Mouse (Mus musculus) testis, postnatal 10 days (tissue): ENCODE results near the gene Chrm3.

Experiments
- DNase-seq: peaks from one replicate; pipeline ENCODE4 v3.0.0; 2021; ENCODE audit warnings: low spot score

Gene Chrm3

DNA sequence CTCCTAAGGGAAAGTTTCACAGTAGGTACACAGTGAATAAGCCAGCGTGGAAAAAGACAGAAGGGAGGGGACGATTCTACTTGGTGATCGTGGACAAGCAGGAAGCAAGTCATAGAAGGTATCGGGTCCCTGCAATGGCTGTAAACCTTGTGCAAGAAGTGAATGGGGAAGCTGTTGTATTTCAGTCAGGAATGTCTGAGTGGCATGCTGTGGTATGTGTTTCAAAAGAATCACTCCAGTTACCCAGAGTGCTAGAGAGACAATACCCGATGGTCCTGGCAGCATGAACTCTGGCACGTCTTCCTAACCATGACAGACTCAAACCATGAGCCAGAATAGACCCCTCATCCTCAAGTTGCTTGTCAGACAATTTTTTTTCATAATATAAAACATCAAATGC, 375.0 kb downstream of the Chrm3 start:
- DNase-seq, result no peak

DNA sequence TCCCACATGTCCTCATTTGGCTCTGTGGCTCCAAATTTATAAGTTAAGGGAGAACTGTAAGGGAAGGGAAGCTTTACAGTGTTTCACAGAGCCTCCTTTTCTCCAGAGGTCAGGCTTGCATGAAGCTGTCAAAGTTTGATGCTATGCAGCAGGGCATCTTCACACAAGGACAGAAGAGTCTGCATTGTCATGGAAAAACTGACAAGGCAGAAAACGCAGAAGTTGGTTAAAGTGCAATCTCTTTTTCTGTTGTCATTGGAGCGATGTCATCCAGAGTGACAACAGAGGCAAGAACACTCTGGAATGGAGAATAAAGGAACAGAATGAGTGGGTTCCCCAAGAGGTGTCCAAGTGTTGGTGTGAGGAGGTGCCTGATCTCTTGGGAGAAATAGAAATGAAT, 377.4 kb downstream of the Chrm3 start:
- no peak for DNase-seq

DNA sequence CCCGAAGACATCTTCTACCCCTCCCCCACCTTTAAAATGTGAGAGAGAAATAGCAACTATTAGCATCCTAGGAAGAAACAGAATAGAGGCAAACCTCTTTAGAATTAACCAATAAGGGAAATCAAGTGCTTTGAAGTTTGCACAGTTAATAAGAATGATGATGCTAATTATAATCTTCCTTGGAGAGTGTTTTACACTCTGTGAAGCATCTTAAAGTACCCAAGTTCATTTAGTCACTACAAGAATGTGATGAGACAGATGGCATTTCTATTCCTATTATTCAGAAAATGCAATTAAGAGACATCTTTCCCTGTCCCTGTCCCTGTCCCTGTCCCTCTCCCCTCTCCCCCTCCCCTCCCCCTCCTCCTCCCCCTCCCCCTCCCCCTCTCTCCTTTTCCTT, 382.9 kb downstream of the Chrm3 start:
- DNase-seq, result no peak

DNA sequence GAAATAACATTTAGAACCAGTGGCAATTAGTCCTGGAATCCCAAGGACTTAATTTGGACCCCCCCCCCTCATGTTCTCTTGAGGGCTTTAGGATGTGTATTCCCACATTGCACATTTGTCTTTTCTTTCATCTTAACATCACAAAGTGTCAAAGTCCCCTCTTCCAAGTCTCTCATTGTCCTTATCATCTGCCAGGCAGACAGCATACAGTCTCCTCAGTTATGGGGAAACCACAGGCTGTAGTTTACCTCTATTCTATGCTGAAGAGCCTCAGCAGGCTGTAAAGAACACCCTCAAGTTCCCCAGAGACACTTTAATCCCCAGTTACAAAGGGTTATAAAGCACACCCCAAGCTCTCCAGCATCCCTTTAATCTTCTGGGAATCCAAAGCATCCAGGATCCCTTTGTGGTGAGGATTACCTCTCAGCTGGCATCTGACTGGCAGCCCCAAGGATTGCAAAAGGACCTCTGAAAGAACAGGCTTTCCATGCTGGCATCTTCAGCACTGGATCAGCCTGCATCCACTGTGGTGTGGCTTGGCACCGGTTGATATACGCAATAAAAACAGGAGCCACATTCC, 386.8 kb downstream of the Chrm3 start:
- no peak for DNase-seq

DNA sequence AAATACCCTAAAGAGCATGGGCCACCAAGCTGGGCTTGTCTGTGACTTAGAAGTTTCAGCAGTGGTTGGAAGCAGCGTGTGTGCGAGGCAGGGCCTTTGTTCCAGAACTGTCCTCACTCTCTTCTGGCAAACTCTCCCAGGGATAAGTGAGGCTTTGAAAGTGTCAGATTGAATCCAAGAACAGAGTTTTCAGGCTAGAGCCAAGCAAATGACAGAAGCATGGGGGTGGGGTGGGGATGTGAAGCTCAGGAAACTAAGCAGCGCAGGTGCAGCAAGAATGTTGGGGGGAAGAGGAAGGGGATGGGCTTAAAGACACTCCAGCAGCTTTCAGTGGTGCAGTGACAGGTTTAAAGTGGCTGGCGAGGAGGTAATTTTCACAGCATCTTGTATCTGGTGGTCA, 388.8 kb downstream of the Chrm3 start:
- DNase-seq, result no peak

DNA sequence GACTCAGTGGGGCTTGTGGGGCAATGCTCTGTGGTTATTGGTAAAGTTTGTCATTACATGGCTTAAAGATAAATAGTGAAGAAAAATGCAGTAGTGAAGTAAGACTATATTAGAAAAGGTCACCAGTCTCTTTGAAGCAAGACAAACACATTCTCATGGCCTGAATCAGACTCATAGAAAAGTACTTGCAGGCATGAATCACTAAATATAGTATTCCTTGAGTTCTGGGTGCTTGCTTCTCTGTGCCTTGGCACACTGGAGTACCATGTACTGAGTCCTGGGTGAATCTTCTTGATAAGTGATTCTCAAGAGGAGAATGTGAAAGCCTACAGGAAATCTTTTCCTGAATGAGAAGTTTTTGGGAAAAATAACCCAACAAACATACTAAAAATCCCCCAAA, 408.0 kb downstream of the Chrm3 start:
- DNase-seq, result no peak

DNA sequence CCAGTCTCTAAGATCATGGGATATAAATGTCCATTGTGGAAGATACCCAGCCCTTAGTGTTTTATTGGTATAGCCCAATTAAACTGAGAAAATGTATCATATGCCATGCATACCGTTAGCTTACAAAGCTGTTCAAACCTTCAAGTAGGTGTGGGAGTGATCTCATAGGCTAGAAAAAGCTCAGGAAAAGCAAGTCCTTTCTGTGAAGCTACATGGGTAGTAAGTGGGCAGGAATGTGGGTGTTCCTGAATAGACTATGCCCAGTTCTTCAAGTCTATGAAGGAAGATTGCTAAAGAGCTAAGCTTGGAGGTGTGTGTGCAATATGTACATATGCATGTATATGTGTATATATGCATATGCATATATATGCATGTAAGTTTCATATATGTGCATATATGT, 409.3 kb downstream of the Chrm3 start:
- no peak for DNase-seq

DNA sequence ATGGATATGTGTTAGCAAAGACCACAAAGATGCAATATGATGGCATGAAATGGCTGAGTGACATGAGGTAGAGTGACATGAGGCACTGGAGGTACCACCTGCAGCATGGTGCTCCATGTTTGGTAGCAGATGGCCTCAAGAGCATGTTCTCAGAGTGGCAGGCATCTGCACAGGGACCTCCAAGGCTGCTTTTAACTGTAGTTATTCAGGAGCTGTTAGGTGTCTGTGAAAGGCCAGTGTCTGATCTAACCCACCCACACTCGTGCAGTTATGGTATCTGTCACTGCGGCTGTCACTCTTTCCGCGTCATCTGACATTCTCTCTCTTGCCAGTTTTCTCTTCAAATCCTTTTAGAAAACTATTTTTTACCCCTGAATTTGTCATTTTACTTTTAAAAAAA, 411.6 kb downstream of the Chrm3 start:
- no peak for DNase-seq

DNA sequence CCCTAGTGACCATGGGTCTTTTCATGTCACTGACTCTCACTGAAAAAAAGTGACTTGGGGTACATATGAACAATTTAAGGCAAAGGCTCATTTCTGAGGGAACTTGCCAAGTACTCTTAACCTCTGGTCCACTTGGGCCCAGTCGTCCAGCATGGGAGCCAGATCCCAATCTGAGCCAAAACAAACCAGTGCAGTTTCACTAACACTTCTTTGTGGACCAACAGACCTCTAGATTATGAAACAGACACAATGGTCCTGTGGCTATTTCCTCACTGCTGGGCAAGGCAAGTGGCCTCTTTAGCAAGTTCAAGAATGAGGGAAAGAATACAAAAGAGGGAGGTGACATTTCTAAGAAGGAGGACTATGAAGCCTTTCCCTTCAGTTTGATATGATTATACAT, 420.5 kb downstream of the Chrm3 start:
- no peak for DNase-seq

DNA sequence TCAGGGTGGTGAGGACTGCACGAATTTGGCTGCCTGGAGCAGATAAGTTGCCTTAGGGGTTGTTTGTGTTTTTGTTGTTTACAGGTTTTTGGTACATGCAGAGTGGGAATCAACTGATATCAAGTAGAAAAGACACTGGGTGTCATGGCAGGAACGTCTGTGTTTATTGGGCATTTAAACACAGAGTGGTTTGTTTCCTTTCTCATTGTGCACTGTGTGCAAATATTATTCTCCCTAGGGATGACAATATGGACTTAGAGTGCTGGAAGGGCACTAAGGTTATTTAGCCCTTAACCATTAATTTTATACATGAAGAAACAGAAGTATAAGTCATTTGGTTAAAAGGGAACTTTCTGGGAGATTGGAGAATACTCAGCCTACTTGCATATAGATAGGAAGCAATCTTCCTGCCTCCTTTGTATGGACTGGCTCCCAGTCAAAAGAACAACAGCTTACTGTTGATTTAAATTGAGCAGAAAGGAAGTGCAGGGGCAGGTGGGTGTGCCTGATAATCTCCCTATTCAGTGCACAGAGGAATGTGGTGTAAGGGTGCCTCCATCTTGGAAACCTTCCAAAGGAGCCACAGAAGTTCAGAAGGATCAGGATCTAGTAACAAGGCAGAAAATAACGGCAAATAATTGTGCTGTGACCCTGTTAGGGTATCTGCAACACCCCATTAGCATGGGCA, 421.7 kb downstream of the Chrm3 start:
- no peak for DNase-seq

DNA sequence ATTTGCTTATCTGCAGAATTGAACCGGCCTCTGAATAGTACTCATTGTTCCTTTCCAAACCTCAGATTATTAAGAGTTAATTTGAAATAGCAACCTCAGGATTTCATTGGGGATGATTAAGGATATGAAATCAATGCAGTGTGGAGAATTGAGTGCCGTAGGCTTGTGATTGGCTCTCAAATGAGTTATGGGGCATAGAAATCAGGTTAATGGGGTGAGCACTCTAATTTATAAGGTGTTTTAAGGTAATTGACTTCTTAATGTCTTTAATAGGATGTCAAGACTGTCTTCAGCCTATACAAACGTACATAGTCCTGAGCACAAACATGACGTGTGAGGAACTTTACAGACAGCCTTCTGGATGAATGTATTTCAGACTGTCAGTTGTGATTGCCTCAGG, 427.9 kb downstream of the Chrm3 start:
- DNase-seq, result no peak

DNA sequence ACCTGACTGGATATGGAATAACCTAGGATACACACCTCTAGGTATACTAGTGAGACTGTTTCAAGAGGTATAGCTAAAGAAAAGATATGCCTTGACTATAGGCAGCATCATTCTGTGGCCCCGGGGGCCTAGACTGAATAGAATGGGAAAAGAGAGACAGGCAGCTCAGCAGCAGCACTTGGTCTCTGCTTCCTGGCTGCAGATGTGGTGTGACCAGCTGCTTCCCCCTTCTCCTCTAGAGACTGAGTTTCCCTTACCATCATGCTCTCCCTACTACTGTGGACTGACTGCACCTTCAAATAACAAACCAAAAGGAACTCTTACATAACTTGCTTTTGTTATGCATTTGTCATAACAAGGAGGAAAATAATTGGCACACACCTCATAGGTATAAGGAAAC, 430.0 kb downstream of the Chrm3 start:
- DNase-seq, result no peak

DNA sequence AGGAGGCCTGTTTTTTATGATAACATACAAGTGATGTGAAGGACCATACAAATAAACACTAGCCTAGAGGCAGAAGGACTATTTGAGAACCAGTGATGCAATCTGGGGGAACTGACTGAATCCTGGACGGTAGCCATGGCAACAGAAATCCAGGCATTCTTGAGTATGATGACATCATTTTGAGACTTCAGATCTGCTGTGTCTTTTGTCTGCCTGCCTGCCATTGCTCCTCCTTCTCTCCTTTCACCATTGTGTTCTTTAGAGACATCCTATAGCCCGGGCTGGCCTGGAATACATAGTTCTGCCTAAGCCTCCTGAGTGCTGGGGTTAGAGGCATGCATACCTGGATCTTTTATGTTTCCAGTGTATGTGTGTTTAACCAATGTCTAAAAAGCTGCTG, 430.7 kb downstream of the Chrm3 start:
- DNase-seq, result no peak

DNA sequence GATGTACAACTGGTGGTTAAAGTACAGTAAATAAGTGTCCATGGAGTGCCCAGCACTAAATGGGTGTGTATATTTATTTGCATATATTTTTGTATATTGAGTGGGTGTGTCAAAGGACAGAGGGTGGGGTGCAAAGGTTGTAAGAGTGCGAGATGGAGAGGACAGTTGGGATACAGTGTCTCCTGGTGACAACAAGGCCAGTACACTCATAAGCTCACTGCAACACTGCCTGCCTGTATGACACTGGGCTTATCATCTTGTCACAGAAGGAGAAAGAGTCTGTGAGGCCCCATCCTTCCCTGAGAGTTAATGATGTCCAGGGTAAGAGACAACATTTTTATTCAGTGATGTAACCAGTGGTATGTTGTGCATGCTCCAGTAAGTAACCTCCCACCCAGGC, 439.5 kb downstream of the Chrm3 start:
- DNase-seq, result no peak

DNA sequence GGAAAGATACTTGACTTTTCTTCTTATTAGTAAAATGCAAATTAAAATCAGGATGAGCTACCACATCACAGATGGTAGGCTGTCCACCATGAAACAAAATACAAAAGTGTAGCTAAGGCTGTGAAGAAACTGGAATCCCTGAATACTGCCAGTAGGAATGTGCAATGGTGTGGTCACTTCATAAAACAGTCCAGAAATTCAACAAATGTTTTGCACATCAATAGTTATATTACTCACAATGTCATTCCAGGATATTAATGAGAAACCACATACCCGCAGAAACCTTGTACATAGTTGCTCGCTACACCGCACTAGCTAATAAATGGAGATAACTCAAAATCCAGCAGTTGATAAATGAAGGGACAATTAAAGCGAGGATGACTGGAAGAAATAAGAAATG, 447.9 kb downstream of the Chrm3 start:
- DNase-seq, result no peak

DNA sequence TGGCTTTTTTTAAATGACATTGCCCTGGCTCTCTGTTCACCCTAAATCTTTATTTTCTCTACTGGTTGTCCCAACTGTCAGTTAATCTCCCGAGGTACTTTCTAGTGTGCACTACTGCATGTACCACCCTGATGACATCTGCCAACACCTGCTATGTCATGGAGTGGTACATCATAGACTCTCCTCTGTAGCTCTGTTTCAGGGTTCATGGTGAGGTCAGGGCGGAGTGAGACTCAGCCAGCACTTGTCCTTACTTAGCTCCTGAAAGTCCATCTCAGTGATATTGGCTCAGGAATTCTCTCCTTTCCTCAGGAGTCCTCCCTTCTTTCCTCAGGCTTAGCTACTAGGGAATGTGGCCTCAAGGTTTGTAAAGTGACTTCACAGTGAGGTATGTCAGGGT, 451.9 kb downstream of the Chrm3 start:
- DNase-seq, result no peak

DNA sequence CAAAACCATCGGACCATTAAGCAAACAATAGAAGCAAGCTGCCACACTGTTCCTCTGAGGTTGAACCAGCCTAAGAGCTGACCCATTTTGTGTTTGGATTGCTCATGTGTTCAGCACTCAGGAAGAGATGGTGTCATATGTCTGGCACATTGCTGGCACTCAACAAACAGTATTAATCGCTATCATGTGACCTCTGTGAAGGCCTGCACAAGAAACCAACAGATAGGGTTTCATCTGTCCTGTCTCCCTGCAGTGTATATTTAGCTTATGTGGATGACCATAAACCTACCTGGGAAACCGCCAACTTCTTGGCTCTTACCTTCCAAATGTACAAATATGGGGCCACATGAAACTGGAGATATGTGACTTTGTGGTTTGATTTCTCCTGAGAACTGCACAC, 453.4 kb downstream of the Chrm3 start:
- no peak for DNase-seq

DNA sequence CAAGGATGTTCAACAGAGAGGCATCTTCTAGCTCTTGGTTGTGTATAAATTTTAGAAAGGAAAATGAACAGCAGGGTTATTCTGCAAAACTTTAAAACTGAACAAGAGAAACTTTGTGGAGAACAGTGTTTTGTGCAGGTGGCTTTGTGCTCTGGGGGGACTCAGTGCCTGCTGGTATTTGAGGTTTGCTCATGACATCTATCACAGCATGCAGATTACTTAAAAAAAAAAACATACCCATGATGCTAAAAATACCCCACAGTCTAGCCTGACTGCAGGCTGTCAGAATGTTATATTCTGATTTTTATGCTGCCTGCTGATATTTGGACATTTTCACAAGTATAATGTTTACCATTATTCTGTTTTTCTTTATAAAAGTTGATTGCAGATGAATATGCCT, 456.2 kb downstream of the Chrm3 start:
- DNase-seq, result no peak

DNA sequence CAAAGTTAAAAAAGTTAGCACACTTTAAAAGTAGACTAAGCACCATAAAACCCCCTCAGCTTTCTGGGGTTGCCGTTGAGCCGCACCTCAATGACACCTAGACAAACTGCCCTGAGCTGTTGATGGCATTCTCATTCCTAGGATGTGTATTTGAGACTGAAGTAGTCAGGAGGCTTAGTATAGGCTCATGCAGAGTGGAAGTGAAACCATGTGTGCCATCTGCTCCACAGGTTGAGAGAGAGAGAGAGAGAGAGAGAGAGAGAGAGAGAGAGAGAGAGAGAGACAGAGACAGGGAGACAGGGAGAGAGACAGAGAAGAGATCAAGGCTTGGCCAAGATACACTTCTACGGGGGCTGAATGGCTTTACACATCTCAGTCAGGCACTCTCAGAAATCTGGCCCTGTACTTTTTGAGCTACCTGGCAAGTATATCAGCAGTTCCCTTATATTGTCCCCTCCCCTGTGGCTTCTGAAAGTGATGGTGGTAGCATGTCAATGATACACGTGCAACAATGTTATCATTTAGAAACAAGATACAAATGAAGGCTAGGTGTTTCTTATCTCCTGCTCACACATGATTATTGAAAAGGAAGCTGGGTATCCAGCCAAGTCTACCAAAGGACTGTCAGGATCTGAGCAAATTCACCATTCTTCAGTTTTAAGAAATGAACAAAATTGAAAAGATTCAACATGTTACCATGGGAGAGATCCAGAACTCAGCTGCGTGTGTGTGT, 459.8 kb downstream of the Chrm3 start:
- no peak for DNase-seq

DNA sequence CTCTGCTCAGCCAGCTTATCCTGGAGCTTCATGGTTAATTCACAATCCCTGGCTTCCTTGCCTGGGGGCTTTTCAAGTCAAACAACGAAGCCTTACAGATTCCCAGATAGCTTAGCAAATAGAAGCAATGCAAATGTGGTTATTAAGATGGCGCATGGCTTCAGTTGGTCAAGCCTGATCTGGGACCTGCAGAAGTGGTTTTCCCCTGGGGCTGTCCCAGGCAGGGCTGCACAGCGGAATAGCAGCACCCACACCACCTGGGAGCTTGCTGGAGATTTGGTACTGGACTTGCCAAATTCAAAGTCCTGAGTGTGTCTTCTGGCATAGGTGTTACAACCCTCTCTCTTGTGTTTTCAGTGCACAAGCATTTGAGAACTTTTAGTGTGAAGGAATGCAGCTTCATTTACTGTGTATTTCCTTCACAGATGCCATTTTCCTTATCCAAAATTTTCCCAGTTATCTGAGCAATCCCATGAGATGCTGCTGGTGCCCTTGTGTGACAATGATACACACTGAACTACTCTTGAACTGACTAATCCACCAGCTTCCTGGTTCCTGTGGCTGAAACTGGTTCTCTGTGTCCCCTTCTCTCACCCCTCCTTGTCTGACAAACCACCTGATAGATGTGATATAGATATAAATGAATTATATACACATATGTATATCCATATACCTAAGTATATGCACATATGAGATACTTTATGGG, 461.8 kb downstream of the Chrm3 start:
- no peak for DNase-seq

DNA sequence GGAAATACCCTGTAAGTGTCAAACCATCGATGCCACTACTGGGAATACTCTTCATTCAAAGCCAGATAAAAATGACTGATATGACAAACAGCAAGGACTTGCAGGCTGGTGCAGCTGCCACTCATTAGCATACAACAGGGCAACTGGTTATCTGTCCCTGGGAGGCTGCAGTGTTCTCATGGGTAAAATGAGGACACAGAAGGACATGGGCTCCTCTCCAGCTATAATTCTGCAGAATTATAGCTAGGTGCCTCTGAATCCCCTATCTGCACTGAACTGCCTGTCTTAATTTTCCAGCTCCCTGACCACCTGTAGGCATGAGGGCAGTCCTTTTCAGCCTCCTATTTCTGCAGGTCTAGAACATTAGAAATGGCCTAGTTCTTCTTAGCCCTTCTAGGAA, 463.4 kb downstream of the Chrm3 start:
- DNase-seq, result no peak

DNA sequence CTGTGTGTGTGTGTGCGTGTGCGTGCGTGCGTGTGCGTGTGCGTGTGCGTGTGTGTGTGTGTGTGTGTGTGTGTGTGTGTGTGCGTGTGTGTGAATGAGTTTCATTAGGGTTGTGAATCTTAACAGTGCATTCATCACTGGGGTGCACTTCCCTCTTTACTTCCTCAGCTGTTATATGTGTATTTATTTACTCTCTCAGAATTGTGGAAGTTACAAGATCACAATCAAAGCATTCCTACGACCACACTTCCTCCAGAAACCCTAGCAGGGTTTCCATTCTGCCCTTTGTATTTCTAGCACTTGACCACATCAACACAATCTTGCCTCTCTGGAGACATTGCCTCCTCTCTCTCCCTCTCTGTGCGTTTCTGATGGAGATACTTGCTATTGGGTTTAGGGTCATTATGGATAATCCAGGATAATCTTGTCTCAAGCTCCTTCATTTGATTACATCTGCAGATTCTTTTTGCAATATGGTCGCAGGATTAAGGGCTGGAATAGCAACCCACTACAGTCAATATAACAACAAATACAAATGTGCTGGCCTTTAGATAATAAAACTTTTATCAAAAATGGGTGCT, 465.5 kb downstream of the Chrm3 start:
- no peak for DNase-seq

DNA sequence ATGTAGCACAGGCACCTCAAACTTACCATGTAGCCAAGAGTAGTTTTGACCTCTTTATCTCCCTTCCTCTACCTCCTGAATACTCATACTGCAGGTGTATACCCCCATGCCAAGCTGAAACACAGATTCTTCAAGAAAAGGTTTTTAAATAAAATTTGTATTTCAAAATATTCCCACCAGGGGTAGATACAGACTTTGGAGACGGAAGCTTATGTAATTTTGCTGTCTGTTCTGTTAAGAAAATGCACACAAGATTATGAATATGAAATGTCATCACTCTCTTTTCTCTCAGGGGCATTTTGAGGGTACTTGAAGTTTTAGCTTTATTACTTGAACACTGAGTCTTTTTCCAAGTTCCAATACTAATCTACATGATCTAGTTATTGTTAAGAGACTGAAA, 469.6 kb downstream of the Chrm3 start:
- no peak for DNase-seq
